Mouse (Mus musculus) heart, adult 9 months (tissue): ENCODE results near the gene Rab43.
"Not testable (repeated sequence)": the region's sequence is repeated elsewhere in the genome, so short reads cannot be mapped to it uniquely, and the experiment has no call there.

ENCODE experiments used
- DNase-seq, 2 experiments: peaks; one replicate each; pipeline ENCODE4 v3.0.0; 2022; ENCODE audit warnings: low spot score in 2 of 2

The Rab43 gene

DNA sequence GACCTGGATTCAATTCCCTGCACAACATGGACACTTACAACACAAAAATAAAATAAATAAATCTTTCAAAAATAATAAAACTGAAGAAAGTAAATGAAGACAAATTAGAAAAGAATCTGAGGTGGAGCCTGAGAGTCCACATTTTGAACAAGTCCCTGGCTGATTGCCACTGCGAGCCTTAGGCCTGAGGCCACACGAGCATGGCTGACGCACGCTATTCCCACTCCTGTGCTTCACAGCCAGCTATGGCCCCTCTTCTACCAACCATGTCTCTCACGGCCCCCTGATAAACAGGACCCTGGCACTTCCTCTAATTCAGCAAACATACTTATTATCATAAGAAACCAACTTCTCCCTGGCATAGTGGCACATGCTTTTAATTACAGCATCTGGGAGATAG lies 25.3 kb downstream of the Rab43 start:
- DNase-seq, result no peak

DNA sequence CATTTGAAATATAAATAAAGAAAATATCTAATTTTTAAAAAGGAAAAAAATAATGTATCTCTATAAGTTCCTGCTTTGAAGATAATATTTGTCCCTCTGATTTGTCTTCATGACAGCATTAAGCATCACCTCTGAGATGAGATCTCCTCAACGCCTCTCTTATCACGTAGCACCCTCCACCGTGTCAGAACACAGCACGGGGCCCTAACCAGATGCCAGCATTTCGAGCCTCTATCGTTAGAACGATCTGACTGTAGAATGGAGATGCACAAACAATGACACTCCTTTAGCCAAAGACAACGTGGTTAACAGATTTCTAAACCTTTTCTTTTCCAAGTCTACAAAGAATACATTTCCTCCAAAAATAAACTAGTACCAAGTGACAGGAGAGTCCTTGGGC lies 27.9 kb downstream of the Rab43 start:
- DNase-seq, result no peak

DNA sequence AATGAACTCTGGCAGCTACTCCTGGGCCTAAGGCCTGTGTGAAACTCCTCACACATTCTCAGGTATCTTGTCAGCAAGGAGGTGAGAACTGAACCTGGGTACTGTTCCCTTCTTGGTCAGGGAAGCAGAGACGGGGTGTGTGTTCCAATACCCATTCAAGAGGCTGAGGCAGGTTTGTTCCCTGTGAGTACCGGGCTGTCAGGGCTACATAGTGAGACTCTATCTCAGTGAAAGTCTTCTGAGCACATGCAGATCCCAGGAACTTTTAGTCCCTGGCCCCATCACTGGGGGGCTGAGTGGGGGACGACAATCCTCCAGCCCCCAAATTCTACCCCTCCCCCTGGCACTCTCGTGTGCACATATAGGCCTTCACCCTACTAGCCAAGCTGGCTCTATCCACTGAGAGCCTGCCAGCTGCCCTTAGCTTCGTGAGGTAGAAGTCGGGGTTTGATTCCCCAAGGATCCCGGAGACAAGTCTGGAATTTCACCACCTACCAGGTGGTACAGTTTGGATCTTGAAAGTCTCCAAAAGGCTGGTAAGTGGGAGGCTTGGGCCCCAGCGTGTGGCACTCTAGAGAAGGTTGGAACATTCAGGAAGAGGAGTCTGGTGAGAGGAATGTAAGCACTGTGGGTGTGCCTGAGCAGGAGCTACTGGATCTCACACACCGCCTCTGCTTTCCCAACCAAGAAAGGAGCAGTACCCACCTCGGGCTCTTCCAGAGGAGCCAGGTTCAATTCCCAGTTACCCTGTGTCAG lies 31.2 kb downstream of the Rab43 start:
- DNase-seq, result no peak

DNA sequence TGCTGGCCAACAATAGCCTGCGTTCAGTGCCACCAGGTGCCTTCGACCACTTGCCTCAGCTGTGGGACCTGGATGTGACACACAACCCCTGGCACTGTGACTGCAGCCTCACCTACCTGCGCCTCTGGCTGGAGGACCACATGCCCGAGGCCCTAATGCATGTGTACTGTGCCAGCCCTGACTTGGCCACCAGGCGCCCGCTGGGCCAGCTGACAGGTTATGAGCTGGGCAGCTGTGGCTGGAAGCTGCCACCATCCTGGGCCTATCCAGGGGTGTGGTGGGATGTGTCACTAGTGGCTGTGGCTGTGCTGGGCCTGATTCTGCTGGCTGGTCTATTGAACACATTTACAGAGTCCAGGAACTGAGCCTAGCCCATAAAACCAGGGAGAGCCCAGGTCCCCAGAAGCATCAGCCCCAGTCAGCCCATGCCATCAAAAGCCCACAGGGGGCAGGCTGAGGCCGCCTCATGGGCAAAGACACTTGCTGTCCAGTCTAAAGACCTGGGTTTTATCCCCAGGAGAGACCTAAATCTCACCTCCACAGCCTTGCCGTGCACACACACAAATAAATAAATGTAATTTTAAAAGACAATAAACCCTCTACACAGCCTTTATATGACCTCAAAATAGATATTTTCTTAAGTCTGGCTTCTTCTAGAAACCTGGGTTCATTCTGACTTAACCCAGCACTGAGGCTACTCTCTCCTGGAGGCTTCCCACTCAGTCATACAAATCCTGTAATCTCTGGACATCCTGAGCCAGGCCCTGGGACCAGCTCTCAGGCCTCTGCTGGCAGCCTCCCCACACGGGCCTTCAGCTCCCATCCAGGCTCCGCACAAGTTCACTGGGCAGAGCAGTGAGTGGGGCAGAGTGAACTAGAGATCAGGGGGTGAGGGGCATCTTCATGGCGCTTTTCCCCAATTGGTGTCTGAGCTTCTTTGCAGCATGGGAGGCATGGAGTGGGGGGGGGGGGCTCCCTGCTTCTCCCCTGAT lies 32.5 kb downstream of the Rab43 start:
- DNase-seq, result no peak

DNA sequence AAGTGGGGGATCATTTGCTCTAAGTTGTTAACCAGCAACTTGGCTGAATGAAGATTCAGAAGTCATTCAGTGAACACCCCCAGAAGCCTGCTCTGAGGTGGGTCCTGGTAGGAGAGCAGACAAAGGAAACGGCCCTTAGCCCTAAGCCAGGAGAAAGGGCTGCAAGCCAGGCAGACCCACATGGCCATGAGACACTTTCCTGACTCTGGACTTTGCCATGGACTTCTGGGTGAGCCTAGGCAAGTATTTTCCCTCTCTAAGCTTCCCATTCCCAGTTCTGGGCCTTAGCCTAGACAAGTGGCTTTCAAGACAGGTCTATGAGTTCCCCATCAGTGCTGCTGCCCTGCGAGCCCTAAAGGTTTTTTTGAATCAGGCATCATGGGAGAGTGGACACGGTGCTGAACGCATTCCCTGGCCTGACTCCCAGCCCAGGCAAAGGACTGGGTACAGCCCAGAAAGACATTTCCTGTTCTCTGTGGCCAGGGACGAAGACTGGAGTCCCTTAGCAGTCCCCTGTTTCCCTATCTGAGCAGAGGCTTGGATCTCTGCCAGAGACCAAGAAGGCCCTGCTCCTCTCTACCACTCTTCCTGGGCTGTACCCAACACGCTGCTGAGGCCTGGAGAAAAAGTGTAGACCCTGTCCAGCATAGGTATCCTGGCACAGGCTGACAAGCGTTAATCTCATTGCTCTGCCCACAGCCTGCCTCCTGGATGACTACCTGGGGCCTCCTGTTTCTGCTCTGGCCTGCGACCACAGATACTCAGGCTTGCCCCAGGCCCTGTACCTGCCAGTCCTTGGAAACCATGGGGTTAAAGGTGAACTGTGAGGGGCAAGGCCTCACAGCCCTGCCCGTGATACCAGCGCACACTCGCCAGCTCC lies 33.4 kb downstream of the Rab43 start:
- no peak for DNase-seq

DNA sequence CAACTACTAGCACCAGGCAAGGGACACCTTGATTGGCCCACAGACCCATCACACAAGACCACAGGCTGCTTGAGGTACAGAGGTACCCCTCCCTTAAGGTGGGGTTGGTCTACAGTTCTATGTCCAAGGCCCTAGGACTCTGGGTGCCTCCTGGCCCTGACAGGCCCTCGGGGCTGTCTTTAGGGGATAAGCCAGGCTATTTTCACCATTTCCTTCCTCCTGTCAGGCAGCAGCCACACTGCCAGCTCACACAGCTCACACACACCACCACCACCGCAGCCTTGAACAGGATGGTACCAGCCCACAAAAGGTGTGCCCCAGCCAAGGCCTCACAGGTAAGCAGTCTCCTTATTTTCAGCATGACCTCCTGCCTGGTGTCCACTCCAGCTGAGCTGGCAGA lies 34.1 kb downstream of the Rab43 start, which contains the start of gene Gp9:
Gene Gp9, plus strand, starts transcription at position 231 of the 400 bp plus-strand sequence.
- DNase-seq, result no peak

DNA sequence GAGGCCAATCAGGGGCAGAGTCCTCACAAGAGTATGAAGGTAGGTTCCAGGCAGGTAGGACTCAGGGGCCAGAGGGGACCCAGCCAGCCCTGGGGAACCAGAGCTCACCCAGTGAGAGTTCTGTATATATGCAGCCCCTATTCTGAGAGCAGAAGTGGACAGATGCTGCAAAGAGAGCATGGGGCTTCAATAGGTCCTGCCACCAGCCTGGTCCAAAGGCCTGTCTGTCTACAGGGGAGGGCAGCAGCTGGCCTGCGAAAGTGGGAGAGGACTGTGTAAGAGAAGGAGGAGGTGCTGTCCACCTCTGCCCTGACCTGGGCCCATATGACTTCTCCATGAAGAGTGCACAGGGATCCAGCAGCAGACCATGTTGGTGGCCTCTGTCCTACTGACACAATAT lies 35.3 kb downstream of the Rab43 start:
- DNase-seq, result no peak

DNA sequence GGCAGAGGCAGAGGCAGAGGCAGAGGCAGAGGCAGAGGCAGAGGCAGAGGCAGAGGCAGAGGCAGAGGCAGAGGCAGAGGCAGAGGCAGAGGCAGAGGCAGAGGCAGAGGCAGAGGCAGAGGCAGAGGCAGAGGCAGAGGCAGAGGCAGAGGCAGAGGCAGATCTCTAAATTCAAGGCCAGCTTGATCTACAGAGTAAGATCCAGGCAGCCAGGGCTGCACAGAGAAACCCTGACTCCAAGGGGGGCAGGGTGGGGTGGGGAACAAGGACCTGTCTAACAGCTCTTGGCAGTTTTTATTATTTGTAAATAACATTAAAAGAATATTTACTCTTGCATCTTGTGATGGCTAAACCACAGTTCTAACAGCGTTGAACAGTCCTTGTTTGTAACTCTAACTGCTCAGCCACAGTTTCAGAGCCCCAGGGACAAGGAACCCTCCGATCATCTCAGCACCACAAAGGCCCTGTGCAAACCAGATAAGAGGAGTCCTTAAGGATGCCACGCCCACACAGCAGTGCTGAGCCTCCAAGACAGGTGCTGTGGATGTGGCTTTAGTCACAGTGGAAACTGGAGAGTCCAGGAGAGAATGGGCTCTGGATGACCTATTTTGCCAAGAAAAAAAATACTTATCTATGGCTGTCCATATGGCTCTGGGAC lies 36.2 kb downstream of the Rab43 start:
- no peak for DNase-seq

DNA sequence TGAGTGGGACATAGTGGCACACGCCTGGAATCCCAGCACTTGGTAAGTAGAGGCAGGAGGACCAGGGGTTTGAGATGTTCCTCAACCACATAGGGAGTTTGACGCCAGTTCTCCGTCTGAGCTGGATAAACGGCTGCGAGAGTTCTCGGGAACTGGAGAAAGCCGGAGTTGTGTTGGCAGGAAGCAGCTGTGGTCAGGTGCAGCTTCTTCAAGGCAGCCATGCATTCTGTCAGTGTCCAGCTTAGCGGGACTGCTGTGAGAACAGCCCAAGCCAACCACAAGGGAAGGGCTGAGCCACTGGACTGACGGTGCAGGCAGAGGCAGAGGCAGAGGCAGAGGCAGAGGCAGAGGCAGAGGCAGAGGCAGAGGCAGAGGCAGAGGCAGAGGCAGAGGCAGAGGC lies 37.1 kb downstream of the Rab43 start:
- DNase-seq, result no peak

DNA sequence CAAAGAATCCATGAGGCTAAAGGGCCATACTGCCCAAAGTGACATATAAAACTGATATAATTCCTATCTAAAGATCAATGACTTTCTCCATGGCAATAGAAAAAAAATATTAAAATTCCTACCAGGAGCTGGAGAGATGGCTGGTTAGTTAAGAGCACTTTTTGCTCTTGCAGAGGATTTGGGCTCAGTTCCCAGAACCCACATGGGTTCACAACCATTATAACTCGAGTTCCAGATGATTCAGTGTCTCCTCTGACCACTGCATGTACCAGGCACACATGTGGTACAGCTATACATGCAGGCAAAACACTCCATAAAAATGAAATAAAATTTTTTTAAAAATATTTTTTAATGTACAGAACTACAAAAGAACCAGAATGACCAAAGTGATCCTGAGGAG lies 37.5 kb downstream of the Rab43 start:
- DNase-seq, result no peak

DNA sequence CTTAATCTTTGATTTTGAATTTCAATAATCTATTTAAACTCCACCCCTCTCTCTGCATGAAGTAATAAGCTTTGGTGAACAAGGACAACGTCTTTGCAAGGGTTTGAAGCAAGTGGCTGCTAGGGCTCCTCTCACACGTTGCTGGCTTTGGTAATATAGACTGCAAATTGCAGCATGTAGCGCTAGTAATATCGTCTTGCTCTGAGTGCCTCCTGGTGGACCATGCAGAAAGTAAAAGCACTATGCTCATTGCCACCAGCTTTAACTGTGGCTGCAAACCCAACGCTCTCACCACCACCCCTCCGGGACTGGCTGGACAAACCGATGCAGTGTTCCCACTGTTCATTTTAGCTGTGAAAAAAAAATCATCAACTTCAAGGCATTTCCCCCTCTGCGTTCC lies 41.3 kb downstream of the Rab43 start:
- DNase-seq, result no peak

DNA sequence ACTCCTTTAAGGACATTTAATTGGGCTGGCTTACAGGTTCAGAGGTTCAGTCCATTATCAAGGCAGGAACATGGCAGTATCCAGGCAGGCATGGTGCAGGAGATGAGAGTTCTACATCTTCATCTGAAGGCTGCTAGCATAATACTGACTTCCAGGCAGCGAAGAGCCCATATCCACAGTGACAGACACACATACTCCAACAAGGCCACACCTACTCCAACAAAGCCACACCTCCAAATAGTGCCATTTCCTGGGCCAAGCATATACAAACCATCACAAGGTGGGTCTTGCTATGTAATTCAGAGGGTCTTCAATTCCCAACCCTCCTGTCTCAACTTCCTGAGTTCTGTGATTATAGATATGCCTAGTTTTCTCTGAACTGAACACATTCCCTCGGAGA lies 47.7 kb downstream of the Rab43 start:
- DNase-seq, result not testable (repeated sequence)

DNA sequence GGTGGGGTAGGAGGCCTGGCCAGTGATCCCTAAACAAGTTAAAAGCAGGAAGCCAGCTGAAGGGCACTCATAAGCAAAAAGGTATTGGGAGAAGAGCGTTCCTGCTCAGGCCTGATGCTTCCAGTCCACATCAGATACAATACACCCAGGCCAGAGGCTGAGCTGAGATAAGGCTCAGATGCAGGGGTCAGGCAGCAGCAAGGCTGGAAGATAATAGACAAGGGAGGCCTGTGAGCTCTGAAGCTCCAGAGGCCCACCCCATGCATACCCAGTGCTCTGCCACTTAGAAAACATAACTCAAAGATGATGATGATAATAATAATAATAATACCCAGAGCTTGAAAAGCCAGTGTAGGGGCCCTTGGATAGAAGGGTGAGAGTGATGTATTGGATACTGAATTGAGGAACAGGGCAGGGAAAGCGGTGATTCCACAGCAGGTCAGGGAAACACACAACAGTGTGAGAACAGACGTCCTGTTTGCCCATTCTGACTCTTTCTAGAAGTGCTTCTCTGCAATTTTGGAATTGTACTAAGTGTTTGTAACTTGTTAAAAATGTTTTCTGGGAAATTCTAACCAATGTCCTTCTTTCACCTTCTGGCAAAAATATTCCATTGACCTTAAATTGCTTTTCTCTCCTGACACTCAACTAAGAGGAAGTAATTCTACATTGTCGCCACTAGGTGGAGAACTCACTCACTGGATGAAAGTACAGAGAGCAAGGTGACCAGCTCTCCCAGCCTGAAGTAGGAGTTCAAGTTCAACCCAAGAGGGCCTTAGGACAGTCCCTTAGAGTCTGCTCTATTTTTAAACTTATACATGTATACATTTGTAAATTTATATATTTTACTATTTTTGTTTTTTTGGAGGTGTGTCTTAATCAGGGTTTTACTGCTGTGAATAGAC lies 48.3 kb downstream of the Rab43 start:
- no peak for DNase-seq

DNA sequence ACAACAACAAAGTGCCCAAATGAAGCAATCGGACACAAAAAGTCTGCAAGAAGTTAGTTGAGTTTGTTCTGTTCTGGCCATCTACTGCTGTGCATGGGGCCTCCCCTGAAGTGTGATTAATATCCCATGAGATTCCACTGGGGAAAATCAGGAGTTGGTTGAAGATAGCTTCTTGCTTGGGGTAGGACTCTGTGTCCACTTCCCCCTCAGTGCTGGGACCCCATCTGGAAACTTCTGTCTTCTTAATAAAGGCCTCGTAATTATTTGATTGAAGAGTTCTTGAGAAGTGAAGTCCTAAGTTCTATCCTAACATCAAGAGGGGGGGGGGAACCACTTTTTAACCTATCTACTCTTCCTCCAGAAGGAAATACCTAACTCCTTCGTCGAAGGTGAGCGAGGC lies 49.8 kb downstream of the Rab43 start:
- no peak for DNase-seq

DNA sequence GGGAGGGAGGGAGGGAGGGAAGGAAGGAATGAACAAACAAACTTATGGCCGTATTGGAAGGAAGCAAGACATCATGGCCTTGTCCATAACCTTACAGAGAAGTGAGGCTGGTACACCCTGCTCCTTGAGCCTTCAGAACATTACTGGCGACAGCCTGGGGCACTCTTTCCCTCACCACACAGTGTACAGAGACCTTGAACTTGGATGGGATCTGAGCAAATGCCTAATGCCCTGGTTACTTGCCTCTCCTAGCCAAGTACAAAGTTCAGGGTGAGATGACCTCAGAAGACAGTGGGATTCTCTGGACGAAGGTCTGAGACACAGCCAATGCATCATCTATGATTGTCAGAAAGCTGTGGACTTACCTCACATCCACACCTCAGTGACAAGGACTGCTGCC lies 52.1 kb downstream of the Rab43 start:
- DNase-seq, result no peak

DNA sequence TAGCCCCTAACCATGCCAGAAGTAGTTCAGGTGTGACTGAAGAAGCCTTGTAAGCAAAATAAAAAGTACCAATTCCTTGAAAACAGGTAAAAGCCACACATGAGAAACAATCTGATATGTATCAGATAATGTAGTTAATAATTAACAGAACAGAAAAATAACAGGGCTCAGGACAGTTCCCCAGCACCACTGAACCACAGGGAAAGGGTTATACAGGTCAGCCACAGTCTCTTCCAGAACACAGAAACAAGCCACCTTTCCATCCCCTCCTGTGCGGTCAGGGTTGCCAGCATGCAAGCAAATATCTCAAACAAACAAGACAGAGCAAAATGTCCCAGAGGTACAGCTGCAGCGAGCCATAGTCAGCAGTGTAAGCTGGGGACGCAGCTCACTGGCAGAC lies 52.6 kb downstream of the Rab43 start:
- DNase-seq, result no peak

DNA sequence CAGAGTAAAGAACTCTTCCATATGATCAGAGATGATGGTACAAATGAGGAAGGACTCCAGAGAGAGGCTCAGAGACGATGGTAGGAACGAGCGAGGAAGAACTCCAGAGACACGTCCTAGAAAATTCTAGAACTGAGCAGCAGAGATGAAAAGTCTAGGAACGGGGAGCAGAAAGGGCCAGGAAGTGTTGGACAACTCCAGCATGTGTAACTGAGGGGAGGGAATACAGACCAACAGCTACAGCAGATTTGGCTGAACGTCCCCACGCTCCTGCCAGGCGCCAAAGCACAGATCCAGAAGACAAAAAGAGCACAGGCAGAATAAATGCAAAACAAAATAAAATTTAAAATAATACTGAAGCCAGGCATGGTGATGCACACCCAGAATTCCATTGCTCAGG lies 55.1 kb downstream of the Rab43 start:
- DNase-seq, result no peak

DNA sequence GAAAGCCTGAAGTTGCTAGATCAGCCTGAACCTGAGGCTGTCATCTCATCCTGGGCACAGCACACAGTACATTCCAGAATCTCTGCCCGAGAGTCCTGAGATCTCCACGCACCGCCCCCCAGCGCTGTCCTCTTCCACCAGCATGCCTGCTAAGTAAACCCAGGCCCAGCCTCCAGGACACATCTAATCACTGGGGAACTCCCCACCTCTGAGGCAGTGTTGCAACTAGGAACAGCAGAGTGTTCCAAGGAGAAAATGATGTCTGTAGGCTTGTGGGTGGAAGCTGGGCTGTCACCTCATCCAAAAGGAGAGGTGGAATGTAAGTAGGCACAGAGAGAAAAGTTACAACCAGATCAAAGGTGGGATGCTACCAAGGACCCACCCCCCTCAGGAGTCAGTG lies 56.8 kb downstream of the Rab43 start:
- DNase-seq, result no peak

DNA sequence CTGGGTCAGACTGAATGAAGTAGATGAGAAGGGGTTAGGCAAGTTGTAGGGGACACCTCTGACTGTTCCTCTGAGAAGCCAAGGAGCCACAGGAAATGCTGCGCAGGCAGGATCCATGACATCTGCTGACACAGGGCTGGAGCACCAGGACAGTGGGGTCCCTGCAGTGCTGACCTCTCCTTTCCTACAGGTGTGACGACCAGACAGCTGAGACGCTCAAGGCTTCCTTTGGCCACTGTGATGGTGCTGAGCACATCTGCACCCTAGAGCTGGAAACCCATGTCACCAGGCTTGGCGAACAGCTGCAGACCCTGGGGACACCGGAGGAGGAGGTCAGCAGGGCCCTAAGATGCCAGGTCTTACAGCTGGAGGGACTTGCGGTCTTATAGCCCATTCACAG lies 60.4 kb downstream of the Rab43 start:
- no peak for DNase-seq

DNA sequence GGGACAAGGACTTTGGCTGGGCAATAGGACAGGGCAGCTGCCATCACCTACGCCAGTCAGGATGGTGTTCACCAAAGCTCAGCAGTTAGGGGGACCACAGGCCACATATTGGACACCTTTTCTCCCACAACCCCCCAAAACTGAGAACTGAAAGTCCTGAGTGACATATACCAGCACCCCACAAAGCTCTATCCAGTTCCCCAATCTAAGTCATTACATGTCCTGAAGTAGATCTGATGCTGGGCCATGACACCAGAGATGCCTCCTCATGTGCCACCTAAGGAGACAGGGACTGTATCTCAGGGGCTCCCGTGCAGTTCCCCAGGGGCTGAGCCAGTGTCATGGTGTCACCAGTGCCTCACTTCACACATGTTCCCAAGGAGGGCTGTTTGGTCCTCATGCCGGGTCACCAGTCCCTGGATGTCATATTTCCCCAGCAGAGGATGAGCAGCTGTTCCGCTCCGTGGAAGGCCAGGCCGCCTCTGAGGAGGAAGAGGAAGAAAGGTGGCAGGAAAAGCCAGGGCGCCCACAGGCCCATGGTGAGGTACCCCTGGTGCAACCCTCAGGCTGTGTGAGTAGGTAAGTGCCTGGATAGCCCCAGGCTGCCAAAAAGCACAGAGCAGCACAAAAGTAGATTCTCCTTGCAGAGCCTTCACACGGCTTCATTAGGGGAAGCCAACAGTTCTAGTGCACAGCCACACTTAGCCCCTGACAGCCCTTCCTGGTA lies 61.6 kb downstream of the Rab43 start:
- DNase-seq, result no peak
